Mouse (Mus musculus): ENCODE results near the gene Fggy. TPM values are rescaled to one million over a fixed set of nuclear protein-coding genes. Genes with fewer than 3 reads are reported as not detected.

The Fggy gene
- total RNA-seq, 4 experiments from 2014 or later: 57.0 to 86.3 (median 73.5) TPM

DNA sequence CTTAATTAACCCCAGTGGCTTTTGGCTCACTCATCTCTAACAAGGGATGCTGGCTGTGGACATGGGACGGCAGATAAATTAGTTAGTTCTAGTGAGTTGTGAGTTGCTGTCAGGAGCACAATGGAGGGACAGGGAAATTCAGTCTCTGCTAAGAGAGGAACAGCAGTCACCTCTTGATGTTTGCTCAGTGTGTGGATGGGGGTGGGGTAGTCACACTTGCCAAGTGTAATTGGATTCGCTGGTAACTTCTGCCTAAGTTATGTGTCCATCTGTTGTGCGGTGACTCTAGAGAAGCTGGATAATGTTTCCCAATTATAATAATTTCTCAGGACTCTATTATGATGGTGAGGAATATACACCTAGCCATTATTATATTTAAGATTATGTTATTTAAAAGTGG is 107.0 kb downstream of the Fggy start:
- DNase-seq: no peak

GRCm38 (mm10) chr4:95666284-95666889 is 109.1 kb downstream of the Fggy start:
- DNase-seq: no peak

DNA sequence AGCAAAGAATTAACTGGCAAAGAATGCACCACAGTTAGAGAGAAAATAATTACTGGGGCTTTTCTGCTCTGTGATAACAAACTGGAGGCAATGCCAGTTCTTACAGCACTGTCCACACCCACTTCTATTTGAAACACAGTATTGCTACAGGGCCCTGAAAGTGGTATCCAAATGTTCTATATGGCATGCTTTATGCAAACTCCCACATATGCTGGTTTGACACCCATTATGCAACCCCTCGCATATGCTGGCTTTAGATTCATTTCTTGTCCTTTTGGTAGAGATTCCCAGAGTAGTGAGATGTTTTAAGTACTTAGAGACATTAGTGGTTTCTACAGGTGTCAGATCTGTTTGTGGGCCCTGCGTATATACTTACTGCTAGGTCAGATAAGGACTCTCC is 109.6 kb downstream of the Fggy start:
- DNase-seq: no peak

GRCm38 (mm10) chr4:95667595-95667994 is 110.3 kb downstream of the Fggy start:
- DNase-seq: no peak

DNA sequence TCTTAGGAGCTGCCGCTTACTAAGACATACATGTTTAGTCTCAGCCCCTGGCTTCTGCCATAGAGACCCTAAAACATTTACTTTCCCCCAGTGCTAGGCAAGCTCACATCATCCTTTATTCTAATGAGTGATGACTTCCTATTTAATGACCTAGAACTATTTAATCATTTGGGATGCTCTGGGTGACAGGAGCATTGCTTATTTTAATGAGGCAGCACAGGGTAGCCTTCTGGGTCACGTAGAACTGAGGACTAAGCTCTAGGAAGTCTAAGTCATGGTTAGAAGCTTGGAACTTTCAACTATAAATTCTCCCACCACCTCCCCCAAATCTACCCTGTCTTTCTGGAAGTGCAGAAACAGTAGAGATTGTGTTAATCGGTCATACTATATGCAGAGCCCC is 111.2 kb downstream of the Fggy start:
- DNase-seq: no peak

DNA sequence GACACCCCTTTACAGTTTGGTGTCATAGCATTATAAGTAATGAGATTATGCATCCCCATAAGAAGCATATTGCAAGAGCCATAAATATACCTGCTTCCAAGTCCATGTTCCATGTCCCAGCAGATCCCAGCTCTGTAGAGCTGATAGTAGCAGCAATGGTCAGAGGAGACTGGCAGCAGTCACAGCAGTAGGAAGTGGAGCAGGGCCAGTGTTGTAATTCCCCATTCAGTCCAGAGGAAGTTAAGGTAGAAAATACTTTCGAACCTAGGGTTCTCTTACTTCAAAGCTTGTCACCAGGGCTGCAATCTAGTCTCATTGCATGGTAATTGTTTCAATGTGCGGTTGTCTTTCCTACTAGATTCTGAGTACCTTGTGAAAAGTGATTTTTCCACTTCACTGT is 112.0 kb downstream of the Fggy start:
- DNase-seq: no peak

GRCm38 (mm10) chr4:95670559-95670958 is 113.3 kb downstream of the Fggy start:
- DNase-seq: no peak

DNA sequence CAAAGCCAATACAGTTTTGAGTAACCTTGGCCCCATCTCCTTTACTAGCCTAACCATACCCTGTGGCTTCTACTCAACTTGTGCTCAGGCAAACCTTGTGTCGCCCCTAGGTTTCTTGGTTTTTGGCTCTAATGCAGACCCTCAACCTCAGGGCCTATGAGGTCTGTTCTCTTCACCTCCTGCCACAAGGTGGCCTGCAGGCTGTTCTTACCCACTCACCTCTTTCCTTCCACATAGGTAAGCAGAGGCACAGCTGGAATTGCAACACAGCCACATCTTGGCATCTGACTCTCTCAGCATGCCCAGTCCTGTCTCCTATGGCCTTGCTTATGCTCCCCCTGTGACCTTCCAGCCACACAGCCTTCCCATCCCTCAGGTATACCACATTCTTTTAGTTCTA is 114.7 kb downstream of the Fggy start:
- no peak for DNase-seq

DNA sequence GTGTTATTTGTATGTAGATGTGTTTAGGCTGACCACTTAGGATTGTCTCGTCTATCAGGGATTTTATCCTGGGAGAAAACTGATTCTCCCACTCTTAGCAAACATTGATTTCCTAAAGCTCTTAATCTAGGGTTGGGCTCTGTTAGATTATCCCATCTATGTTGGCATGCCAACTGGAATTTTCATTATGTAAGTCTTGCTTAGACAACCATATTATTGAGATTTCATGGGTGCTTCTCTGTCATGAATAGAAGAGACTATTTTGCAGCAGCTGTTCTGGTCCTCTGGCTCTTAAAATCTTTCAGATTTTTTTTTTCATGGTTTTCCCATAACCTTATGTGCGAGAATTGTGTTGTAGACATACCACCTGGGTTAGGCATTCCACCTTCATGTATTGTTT is 119.1 kb downstream of the Fggy start:
- no peak for DNase-seq

DNA sequence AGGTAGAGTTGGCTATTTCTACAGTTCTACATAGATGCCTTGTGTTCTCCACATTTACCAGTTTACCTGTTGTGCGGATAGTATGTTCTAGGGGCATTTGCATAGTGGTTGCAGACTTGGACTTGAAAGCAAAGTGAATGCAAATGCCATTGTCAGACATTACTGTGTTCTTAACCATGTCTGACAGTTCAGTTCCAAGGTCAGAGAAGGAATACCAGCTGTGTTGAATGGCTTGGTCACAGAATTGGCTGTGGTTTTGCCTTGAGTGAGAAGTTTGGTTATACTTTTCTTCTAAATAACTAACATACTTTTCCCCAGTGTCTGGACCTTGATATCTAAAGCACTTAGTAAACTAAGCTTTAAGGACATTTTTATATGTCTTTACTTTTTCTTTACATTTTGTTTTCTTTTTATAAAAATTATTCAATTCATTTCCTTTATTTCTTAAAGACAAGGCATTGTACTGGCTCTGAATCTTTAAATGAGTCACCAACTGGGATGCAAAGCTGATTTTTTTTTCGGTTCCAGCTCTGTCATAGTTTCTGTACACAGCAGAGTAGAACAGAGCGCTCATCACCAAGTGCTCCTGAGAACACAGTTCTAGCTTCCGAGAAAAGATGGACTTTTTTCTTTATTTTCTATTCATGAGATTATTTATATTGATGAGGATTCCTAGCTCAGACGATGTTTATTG is 123.6 kb downstream of the Fggy start:
- no peak for DNase-seq

DNA sequence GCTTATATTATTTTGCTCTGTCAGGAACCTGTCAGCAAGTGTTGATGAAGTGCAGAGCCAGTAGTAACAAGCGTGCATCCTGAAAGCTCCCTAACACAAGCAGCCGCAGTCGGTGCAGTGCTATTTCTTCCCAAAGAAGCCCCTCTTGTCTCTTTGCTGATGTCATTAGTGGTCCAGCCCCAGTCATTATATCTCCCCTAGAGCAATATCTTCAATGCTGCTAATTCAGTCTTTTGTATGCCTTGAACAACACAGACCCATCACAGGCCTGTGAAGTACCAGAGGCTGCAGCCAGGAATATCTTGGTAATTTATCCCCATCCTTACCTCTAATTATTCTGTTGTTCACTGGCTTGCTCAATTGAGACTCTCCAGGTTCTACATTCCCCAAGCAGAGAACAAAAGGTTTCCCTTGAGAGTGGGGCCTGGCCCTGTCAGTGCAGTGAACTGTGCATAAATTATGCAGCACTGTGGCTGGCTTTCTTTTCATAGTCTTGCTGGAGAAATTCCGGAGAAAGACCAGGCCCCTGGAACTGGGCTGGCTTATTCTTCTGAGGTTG is 127.3 kb downstream of the Fggy start:
- no peak for DNase-seq

DNA sequence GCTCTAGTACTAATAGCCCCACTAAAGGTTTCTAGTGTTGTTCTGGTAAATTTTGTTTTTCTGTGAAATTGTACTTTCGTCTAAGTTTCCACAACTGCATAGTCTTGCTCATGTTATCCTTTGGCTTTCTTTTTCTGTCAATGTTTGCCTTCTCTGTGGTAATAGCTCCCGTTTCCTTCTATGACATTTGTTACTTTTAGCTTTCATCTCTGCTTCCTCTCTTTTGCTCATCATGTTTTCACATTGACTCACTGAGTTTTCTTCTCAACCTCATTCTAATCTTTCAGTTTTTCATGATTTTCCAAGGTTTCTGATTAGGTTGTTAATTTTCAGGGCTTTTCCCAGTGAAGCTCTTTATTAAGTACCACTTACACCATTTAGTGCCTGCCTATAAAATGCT is 129.5 kb downstream of the Fggy start:
- no peak for DNase-seq

- DNase-seq: no peak
Measured at GRCm38 (mm10) chr4:95687350-95687749, 130.0 kb downstream of the Fggy start.

DNA sequence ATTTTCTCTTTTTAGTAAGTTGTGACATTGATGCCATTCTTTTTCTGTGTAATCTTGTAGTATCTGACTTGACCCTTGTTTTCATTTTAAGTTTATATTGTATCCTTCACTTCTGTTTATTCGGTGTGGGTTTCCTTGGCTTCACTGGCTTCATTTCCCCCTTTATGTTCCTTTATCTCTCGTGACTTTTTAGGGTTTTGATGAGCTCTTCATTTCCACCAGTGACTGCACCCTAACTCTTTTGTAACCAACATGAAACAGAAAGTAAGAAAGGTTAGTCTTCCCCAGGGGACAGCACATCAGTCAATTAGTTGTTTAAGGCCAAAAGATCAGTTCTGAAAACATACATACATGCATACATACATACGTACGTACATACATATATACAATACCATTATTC is 130.9 kb downstream of the Fggy start:
- no peak for DNase-seq

- no peak for DNase-seq
Measured at GRCm38 (mm10) chr4:95700366-95700765, 143.1 kb downstream of the Fggy start.

- peak; percentile 67 for DNase-seq
Measured at GRCm38 (mm10) chr4:95707941-95708897, 150.9 kb downstream of the Fggy start.

DNA sequence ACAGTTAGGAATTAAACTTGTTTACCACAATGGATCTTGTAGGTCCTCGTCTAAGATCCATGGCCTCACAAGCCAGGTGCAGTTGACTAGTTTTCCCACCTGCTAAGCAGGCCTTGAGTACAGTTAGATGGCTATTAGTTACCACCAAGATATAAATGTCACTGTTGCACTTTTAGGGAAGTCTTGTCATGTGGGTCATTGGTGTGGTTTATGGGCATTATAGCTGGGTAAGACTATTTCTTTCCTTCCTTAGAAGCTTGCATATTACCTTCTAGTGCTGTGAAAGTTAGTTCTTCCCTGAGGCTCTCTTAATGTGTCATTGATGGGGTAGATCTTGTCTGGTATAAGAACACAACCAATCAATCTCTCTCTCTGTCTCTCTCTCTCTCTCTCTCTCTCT is 152.4 kb downstream of the Fggy start:
- DNase-seq: no peak

DNA sequence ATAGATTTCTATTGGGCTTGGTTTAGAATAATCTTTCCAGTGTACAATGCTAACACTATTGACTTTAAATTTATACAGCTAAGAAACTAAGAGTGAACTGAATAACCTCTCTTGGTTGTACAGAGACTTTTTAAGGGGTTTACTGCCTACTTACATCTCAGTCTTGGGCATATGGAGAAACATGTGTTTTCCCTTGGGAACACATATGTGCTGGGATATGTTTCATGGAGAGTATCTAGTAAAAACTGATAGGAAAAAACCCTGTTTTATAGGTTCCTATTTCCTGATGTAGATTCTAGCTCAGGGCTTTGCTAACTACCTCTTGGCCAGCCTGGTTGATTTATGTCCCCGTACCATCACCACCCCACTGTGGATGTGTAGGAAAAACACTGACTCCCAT is 155.5 kb downstream of the Fggy start:
- no peak for DNase-seq

DNA sequence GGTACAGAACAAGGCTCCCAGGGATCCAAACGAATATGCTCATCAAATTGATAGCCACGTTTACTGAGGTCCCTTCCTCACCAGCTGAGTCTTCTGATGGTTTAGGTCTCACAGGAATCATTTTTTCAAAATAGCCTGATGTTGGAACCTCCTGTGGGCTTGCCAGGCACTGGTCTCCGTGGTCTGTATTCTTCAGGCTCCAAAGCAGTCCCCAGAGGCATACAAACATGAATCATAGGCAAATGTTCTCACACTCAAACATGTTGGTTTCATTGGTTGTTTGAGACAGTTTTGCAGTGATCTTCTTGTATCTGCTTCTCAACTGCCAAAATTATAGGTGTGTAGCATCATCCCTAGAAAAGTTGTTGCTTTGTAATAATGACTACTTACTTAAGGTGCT is 156.0 kb downstream of the Fggy start:
- DNase-seq: no peak

GRCm38 (mm10) chr4:95716137-95716536 is 158.8 kb downstream of the Fggy start:
- DNase-seq: no peak

DNA sequence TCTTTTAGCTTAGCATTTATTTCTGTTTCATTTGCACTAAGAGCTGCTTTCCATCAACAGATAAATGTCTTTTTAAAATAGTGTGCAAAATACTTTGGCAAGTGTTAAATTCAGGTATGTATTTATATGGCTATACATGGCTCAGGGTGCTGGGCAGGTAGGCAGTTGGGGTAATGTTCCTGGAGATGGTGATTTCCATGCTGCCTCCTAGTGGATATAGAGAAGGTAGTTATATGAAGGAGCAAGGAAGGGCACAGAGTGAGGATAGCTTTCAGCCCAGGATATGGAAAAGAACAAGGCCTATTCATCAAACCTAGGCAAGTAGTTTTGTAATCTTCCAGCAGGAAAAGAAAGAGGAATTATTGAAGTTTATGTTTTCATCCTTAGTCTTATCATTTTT is 166.3 kb downstream of the Fggy start:
- no peak for DNase-seq

GRCm38 (mm10) chr4:95726361-95726760 is 169.1 kb downstream of the Fggy start:
- no peak for DNase-seq
